Mouse (Mus musculus) right cerebral cortex, adult 2 months (tissue): ENCODE results near the gene Dnajc13.

ENCODE experiments used
- DNase-seq, 2 experiments: peaks; one replicate each; pipeline ENCODE4 v3.0.0; 2021 to 2022; ENCODE audit warnings: low spot score in 2 of 2

Dnajc13 gene

DNA sequence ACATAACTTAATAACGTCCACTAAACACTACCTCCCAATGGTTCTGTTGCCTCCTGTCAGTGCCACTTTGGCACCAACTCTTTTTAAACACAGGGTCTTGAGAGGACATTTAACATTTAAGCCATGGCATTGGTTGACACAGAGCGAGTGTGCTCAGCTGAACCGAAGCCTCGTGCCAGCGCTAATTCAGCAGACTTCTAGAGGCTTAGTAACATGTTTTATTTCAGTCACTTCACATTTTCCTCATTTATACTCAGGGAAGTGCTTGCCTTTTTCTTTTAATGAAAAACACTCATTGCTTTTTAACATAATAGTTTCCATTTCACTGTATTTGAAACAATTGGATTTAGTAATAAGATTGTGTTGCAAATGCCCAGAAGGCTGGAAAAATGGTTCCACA lies 153.6 kb downstream of the Dnajc13 start:
- no peak for DNase-seq

DNA sequence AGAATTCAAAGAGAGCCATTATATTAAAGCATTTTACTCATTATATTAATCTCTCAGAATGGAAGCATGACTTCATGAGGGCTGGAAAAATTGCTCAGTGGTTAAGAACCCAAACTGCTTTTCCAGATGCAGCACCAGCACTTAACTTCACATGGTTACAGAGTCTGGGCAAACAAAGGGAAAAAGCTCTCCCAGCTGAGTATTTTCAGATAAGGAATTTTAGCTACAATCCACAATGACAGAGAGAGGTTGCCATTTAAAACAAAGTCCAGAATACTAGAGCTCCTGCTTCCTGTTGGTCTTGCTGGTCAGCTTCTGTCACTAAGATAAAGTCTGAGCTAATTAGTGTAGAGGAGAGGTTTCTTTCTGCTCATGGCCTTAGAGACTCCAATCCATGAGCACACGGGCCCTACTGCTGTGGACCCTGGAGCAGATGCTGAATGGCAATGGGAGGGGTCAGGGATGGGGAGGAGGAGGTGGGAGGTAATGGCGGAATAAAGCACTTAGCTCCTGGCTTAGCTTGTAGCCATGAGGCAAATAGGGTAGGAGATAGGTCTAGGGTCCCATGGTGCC lies 154.1 kb downstream of the Dnajc13 start:
- DNase-seq, result no peak

DNA sequence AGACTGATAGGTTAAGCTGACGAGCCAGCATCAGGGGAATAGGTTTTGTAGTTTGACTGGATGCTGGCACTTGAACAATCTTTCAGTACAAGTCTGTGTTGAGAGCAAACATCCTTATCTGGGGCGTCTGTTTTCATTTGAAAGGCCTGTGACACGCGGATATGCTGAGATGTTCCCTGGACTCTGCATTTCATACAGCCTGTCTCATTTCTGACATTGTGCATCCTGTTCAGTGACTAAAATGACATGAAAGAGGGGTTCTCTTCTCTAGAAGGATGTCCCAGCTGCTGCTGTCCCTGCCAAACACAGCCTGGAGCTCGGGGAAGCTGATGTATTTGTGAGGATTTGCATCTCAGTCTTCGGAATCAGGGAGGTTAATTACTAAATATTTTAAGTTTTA lies 155.2 kb downstream of the Dnajc13 start:
- DNase-seq, result no peak

DNA sequence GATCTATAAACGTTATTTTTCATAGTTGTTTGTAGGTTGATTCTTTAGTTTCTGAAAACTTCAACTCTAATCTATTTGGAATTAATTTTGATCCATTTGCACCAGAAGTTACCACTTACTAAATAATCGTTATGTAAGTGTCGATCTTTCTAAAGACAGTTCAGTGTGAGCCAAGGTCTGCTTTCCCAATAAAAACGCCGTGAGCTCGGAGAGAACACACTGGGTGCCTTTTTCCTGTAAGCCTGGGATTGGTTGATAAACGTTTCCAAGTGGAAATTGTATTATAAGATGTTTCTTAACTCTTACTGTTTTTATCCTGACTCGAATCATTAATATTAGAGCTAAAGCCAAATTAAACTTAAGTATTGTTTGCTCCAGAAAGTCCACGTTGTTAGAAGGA lies 155.8 kb downstream of the Dnajc13 start:
- DNase-seq, result no peak

DNA sequence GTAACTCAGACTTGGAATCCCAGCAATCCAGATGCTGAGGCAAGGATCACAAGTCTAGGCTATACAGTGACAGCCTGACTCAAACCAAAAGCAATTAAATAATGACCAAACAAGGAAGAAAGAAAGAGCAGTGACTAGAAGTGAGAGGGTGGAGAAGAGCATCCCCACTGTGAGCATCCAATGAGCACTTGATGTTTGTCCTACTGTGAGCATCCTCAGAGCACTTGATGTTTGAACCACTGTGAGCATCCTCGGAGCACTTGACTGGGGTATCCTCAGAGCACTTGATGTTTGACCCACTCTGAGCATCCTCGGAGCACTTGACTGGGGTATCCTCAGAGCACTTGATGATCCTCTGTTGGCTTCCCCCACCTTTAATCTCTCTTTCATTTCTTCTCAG lies 157.7 kb downstream of the Dnajc13 start:
- DNase-seq, result no peak

DNA sequence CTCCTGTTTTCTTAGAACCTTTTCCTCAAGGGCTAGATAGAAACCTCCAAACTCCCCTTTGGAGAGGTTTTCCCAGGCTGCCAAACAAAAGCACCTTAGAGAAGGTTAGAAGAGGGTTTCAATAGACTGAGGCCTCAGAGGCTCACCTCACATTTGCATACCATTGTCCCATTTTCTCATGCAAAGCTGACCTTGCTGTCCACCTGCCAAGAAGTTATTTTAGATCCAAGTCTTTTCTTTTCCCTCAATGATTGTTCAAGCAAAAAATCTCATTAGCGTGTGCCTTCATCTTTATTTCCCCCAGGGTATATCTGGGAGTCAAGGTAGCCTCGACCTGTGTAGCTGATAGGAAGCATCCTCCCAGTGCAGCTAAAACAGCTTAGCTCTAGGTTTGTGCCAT lies 159.8 kb downstream of the Dnajc13 start:
- no peak for DNase-seq

DNA sequence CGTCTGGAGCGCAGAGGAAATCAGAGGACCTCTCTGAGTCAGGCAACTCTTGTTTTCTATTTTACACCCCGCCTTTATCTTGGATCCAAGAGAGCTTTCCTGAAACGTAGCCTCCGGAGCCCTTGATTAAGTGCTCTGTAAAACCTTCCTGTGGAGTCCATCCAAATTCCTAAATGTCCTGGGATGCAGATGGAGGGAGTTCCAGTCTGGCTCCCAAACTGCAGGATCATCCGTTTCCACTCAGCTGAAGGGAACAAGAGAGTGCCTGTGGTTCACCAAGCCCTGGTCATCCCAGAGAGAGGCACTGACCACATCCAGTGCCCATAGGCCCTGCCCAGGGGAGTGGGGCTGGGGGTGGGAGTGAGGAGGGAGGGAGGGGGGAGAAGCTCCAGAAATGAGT lies 160.4 kb downstream of the Dnajc13 start:
- DNase-seq, result no peak

DNA sequence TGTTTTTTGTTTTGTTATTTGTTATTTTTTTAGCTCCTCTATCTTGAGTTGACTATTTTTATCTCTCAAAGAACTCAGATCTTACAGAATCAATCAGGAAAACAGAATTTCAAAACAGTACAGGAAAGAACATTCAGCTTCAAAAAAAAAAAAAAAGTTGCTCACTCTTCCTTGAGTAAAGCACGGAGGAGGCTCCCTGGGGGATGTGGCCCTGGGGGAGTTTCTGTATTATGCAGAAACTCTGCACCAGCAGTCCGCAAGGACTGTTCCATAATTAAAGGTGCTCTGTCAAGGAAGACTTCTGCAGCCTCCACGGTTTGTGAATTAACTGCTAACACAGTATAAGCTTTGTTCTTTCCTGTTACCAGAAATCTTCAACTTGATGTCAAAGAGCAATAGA lies 161.3 kb downstream of the Dnajc13 start:
- DNase-seq, result peak in 1 of 2 experiments; percentile 15
